Mouse (Mus musculus) MEL (cell line): ENCODE data around the gene Tmtc2. TPM values are rescaled to one million over a fixed set of nuclear protein-coding genes. Genes with fewer than 3 reads are reported as not detected.

Experiments
- DNase-seq: peaks from one replicate; pipeline ENCODE4 v3.0.0; 2011; ENCODE audit warnings: low read depth, low spot score
- H3K27ac ChIP-seq: 2 replicates; pipeline ENCODE4 v1.5.1; 2012; ENCODE audit warnings: low read depth, mild to moderate bottlenecking, control low read depth, low read length, moderate library complexity; ENCODE audit not compliant: control insufficient read depth
- H3K27me3 ChIP-seq, 2 experiments: fragments of 150-350 bp in 1 of 2; sonication (generic) in 1 of 2; 2 replicates each; pipeline ENCODE4 v1.6.1; 2012; ENCODE audit warnings: low read length in 2 of 2, mild to moderate bottlenecking in 2 of 2, improper control_type of control experiment in 1 of 2, moderate library complexity in 1 of 2; ENCODE audit not compliant: insufficient read depth in 2 of 2, control insufficient read depth in 1 of 2
- H3K36me3 ChIP-seq, 2 experiments: 2 replicates each; pipeline ENCODE4 v1.6.1; 2012 to 2014; ENCODE audit warnings: low read length in 2 of 2, improper control_type of control experiment in 1 of 2, inconsistent platforms in 1 of 2, mild to moderate bottlenecking in 1 of 2; ENCODE audit not compliant: insufficient read depth in 2 of 2, control insufficient read depth in 1 of 2
- H3K4me1 ChIP-seq, 2 experiments: fragments of 150-350 bp in 1 of 2; sonication (generic) in 1 of 2; 2 replicates each; pipeline ENCODE4 v1.6.1; 2012; ENCODE audit warnings: low read length in 2 of 2, improper control_type of control experiment in 1 of 2, mild to moderate bottlenecking in 1 of 2; ENCODE audit not compliant: insufficient read depth in 2 of 2, control insufficient read depth in 1 of 2
- H3K4me3 ChIP-seq, 2 experiments: fragments of 150-350 bp in 1 of 2; sonication (generic) in 1 of 2; 2 replicates each; pipeline ENCODE4 v1.5.1; 2012; ENCODE audit warnings: low read depth in 2 of 2, low read length in 2 of 2, mild to moderate bottlenecking in 2 of 2, moderate library complexity in 2 of 2, control low read depth in 1 of 2, improper control_type of control experiment in 1 of 2; ENCODE audit not compliant: control insufficient read depth in 1 of 2, insufficient read depth in 1 of 2
- H3K79me2 ChIP-seq: 2 replicates; pipeline ENCODE4 v1.6.1; 2012; ENCODE audit warnings: mild to moderate bottlenecking, low read length, moderate library complexity; ENCODE audit not compliant: control insufficient read depth, poor library complexity, insufficient read depth
- H3K9ac ChIP-seq: 2 replicates; pipeline ENCODE4 v1.6.1; 2012; ENCODE audit warnings: low read depth, mild to moderate bottlenecking, control low read depth, low read length, moderate library complexity; ENCODE audit not compliant: control insufficient read depth, poor library complexity, severe bottlenecking
- H3K9me3 ChIP-seq: fragments of 150-350 bp; sonication (generic); replicated peaks from 2 replicates; pipeline ENCODE4 v1.6.1; 2012; ENCODE audit warnings: mild to moderate bottlenecking, low read length, improper control_type of control experiment, moderate library complexity; ENCODE audit not compliant: insufficient read depth
- BHLHE40 ChIP-seq: IDR thresholded peaks from 2 replicates; pipeline ENCODE4 v1.6.1; 2012; ENCODE audit warnings: low read depth, mild to moderate bottlenecking, inconsistent platforms, low read length, improper control_type of control experiment, borderline replicate concordance
- CHD1 ChIP-seq: IDR thresholded peaks from 2 replicates; pipeline ENCODE4 v1.6.1; 2012; ENCODE audit warnings: low read depth, mild to moderate bottlenecking, inconsistent platforms, low read length, improper control_type of control experiment
- E2F4 ChIP-seq: IDR thresholded peaks from 2 replicates; pipeline ENCODE4 v1.6.1; 2011; ENCODE audit warnings: low read depth, low read length, improper control_type of control experiment, borderline replicate concordance
- ELF1 ChIP-seq: IDR thresholded peaks from 2 replicates; pipeline ENCODE4 v1.6.1; 2014; ENCODE audit warnings: low read depth, mild to moderate bottlenecking, inconsistent platforms, low read length, improper control_type of control experiment, moderate library complexity
- ETS1 ChIP-seq: IDR thresholded peaks from 2 replicates; pipeline ENCODE4 v1.6.1; 2012; ENCODE audit warnings: low read depth, mild to moderate bottlenecking, inconsistent platforms, low read length, improper control_type of control experiment, moderate library complexity
- GABPA ChIP-seq: IDR thresholded peaks from 2 replicates; pipeline ENCODE4 v1.6.1; 2012; ENCODE audit warnings: low read depth, mild to moderate bottlenecking, inconsistent platforms, low read length, improper control_type of control experiment, moderate library complexity
- GATA1 ChIP-seq: IDR thresholded peaks from 2 replicates; pipeline ENCODE4 v1.6.1; 2011; ENCODE audit warnings: low read depth, low read length, improper control_type of control experiment
- HCFC1 ChIP-seq: IDR thresholded peaks from 2 replicates; pipeline ENCODE4 v1.6.1; 2012; ENCODE audit warnings: low read depth, mild to moderate bottlenecking, inconsistent platforms, low read length, improper control_type of control experiment, moderate library complexity
- JUND ChIP-seq: IDR thresholded peaks from 2 replicates; pipeline ENCODE4 v1.6.1; 2011; ENCODE audit warnings: low read depth, mild to moderate bottlenecking, improper control_type of control experiment, low read length
- KAT2A ChIP-seq: conservative IDR thresholded peaks from 2 replicates; pipeline ENCODE4 v1.6.1; 2012; ENCODE audit warnings: low read depth, low read length, improper control_type of control experiment, inconsistent platforms
- MAFK ChIP-seq: IDR thresholded peaks from 2 replicates; pipeline ENCODE4 v1.6.1; 2011; ENCODE audit warnings: low read depth, mild to moderate bottlenecking, low read length, improper control_type of control experiment, borderline replicate concordance
- MAX ChIP-seq: IDR thresholded peaks from 2 replicates; pipeline ENCODE4 v1.6.1; 2011; ENCODE audit warnings: low read length, improper control_type of control experiment
- MAZ ChIP-seq: IDR thresholded peaks from 2 replicates; pipeline ENCODE4 v1.6.1; 2012; ENCODE audit warnings: low read depth, mild to moderate bottlenecking, inconsistent platforms, low read length, improper control_type of control experiment
- MXI1 ChIP-seq: IDR thresholded peaks from 2 replicates; pipeline ENCODE4 v1.6.1; 2011; ENCODE audit warnings: mild to moderate bottlenecking, low read depth, low read length, improper control_type of control experiment
- MYC ChIP-seq: IDR thresholded peaks from 2 replicates; pipeline ENCODE4 v1.6.1; 2011; ENCODE audit warnings: low read depth, mild to moderate bottlenecking, low read length, improper control_type of control experiment, moderate library complexity
- POLR2AphosphoS2 ChIP-seq: IDR thresholded peaks from 2 replicates; pipeline ENCODE4 v1.6.1; 2011; ENCODE audit warnings: low read length, improper control_type of control experiment
- POLR2AphosphoS5 ChIP-seq: IDR thresholded peaks from 2 replicates; pipeline ENCODE4 v1.6.1; 2012; ENCODE audit warnings: low read depth, borderline replicate concordance, mild to moderate bottlenecking, inconsistent platforms, low read length, moderate library complexity, mixed read lengths
- RAD21 ChIP-seq: IDR thresholded peaks from 2 replicates; pipeline ENCODE4 v1.6.1; 2011; ENCODE audit warnings: mild to moderate bottlenecking, low read depth, low read length, improper control_type of control experiment
- TAL1 ChIP-seq: IDR thresholded peaks from 2 replicates; pipeline ENCODE4 v1.6.1; 2012; ENCODE audit warnings: mild to moderate bottlenecking, inconsistent platforms, low read length, moderate library complexity, mixed read lengths
- TCF12 ChIP-seq: IDR thresholded peaks from 2 replicates; pipeline ENCODE4 v1.6.1; 2014; ENCODE audit warnings: low read depth, mild to moderate bottlenecking, inconsistent platforms, low read length, improper control_type of control experiment, moderate library complexity
- UBTF ChIP-seq: IDR thresholded peaks from 2 replicates; pipeline ENCODE4 v1.6.1; 2012; ENCODE audit warnings: low read depth, mild to moderate bottlenecking, inconsistent platforms, low read length, improper control_type of control experiment, moderate library complexity, borderline replicate concordance; ENCODE audit not compliant: insufficient read depth
- ZKSCAN1 ChIP-seq: IDR thresholded peaks from 2 replicates; pipeline ENCODE4 v1.6.1; 2012; ENCODE audit warnings: low read depth, mild to moderate bottlenecking, inconsistent platforms, low read length, improper control_type of control experiment, moderate library complexity
- ZMIZ1 ChIP-seq: IDR thresholded peaks from 2 replicates; pipeline ENCODE4 v1.6.1; 2012; ENCODE audit warnings: low read depth, mild to moderate bottlenecking, inconsistent platforms, low read length, improper control_type of control experiment, moderate library complexity
- ZNF384 ChIP-seq: IDR thresholded peaks from 2 replicates; pipeline ENCODE4 v1.6.1; 2012; ENCODE audit warnings: low read depth, mild to moderate bottlenecking, inconsistent platforms, low read length, improper control_type of control experiment
- polyA plus RNA-seq, 2 experiments: library from polyadenylated mRNA; stranded (reverse) in 1 of 2; unstranded in 1 of 2; fragments of >175 nt in 1 of 2; fragments of >200 nt in 1 of 2; gene quantifications; 2 replicates each; pipeline versions ENCODE4 v1.2.1 to v1.2.4; 2012; ENCODE audit warnings: low replicate concordance in 2 of 2, low read depth in 1 of 2; ENCODE audit not compliant: insufficient read length in 2 of 2, insufficient read depth in 1 of 2, missing spikeins in 1 of 2
- total RNA-seq: library from RNA; depleted of rRNA; stranded (reverse); fragments of 300-350 nt; gene quantifications from 2 replicates; pipeline ENCODE4 v1.2.3, GENCODE M21; 2012

Tmtc2 gene
- total and polyA plus RNA-seq, 3 experiments, result not detected

GRCm38 (mm10) chr10:105561548-105561947 is 12.7 kb downstream of the Tmtc2 start:
- TF ChIP-seq UBTF (no peak), ZNF384 (no peak), HCFC1 (no peak), ELF1 (no peak), ZMIZ1 (no peak), GABPA (no peak), POLR2AphosphoS2 (no peak), CHD1 (no peak), POLR2AphosphoS5 (no peak), E2F4 (no peak), MYC (no peak), MAFK (no peak), MXI1 (no peak), ETS1 (no peak), BHLHE40 (no peak), MAX (no peak), TAL1 (no peak)
- H3K27me3 ChIP-seq, result no peaks in the 10 kb centered on the region
- no peaks in the 10 kb centered on the region for H3K9me3 ChIP-seq

GRCm38 (mm10) chr10:105557581-105557980 is 16.7 kb downstream of the Tmtc2 start:
- no peak for DNase-seq
- Histone ChIP-seq H3K27me3 (no peaks in the 10 kb centered on the region), H3K4me1 (no peaks in the 10 kb centered on the region), H3K9ac (no peak overlapping the region), H3K9me3 (no peaks in the 10 kb centered on the region), H3K79me2 (no peaks in the 10 kb centered on the region), H3K36me3 (no peaks in the 10 kb centered on the region), H3K27ac (no peak overlapping the region), H3K4me3 (no peak overlapping the region)
- TF ChIP-seq MAZ (no peak), ZKSCAN1 (no peak), TCF12 (no peak), JUND (no peak), BHLHE40 (no peak), POLR2AphosphoS5 (no peak), MYC (no peak), MAX (no peak), ZMIZ1 (no peak), KAT2A (no peak), POLR2AphosphoS2 (no peak), UBTF (no peak), GATA1 (no peak), RAD21 (no peak), CHD1 (no peak)

More at GRCm38 (mm10) chr10:105561548-105561947, 12.7 kb downstream of the Tmtc2 start:
- H3K9ac ChIP-seq, result no peak overlapping the region
- no peaks in the 10 kb centered on the region for H3K79me2 ChIP-seq
- H3K4me3 ChIP-seq, result no peak overlapping the region
- DNase-seq, result no peak
- no peaks in the 10 kb centered on the region for H3K4me1 ChIP-seq
- no peak overlapping the region for H3K27ac ChIP-seq
- H3K36me3 ChIP-seq, result no peaks in the 10 kb centered on the region
